Mouse (Mus musculus): ENCODE results near the gene Rusc1.

GRCm38 (mm10) chr3:89107545-89107944 lies 14.4 kb upstream of the Rusc1 start:
- TF ChIP-seq CTCF (IDR thresholded peaks at IDR 0.05; ENCODE audit: control insufficient read depth, insufficient read depth, low read length) = no peak
- TF ChIP-seq POLR2A (IDR thresholded peaks at IDR 0.05; ENCODE audit: borderline replicate concordance, control insufficient read depth, low read depth, low read length) = no peak

Data from bone marrow, adult 2 months (tissue).